Mouse (Mus musculus) liver, embryonic 16.5 days (tissue): ENCODE measurements at regions not wholly inside any gene's neighbourhood (a gene's known extent, or its start where the extent isn't known, plus 50 kb on each side); places are given as distances from the start of the nearest gene placed in this dataset.
A peak's percentile ranks its signal among the peaks of the same experiment; 100 is the strongest.

Source experiments
- ATAC-seq: fragments of 200-750 bp; cut with Nextera tagmentation; 2 replicates; pipeline ENCODE4 v1.8.0; 2017; ENCODE audit warnings: low read depth, mild to moderate bottlenecking, moderate number of reproducible peaks, moderate library complexity
- H3K27ac ChIP-seq: fragments of 300-500 bp; sonication (generic); 2 replicates; pipeline ENCODE4 v1.5.1; 2014; ENCODE audit warnings: mild to moderate bottlenecking, low read length
- H3K27me3 ChIP-seq: fragments of 300-500 bp; sonication (generic); 2 replicates; pipeline ENCODE4 v1.6.1; 2014; ENCODE audit warnings: low read depth, low read length, mixed read lengths; ENCODE audit not compliant: control insufficient read depth, insufficient read depth
- H3K36me3 ChIP-seq: fragments of 300-500 bp; sonication (generic); 2 replicates; pipeline ENCODE4 v1.6.1; 2014; ENCODE audit warnings: mild to moderate bottlenecking; ENCODE audit not compliant: control insufficient read depth, insufficient read depth
- H3K4me1 ChIP-seq: fragments of 300-500 bp; sonication (generic); 2 replicates; pipeline ENCODE4 v1.6.1; 2014; ENCODE audit warnings: low read depth, low read length, mixed read lengths; ENCODE audit not compliant: control insufficient read depth
- H3K4me2 ChIP-seq: fragments of 300-500 bp; sonication (generic); 2 replicates; pipeline ENCODE4 v1.6.1; 2014; ENCODE audit warnings: low read depth, low read length, mixed read lengths
- H3K4me3 ChIP-seq: fragments of 300-500 bp; sonication (generic); 2 replicates; pipeline ENCODE4 v1.5.1; 2014; ENCODE audit warnings: low read depth, mild to moderate bottlenecking, low read length
- H3K9ac ChIP-seq: fragments of 300-500 bp; sonication (generic); 2 replicates; pipeline ENCODE4 v1.6.1; 2014; ENCODE audit warnings: low read depth, low read length
- H3K9me3 ChIP-seq: fragments of 300-500 bp; sonication (generic); replicated peaks from 2 replicates; pipeline ENCODE4 v1.6.1; 2016; ENCODE audit warnings: low read length; ENCODE audit not compliant: control insufficient read depth
- whole genome bisulfite sequencing: fragments of 180-500 bp; shearing (Covaris S2); extraction: QIAGEN DNeasy Blood & Tissue Kit; methylation state at CpG from one replicate; pipeline ENCODE4 v1.1.7; 2014; ENCODE audit not compliant: insufficient replicate concordance; 5-methylcytosine and 5-hydroxymethylcytosine counted together

DNA sequence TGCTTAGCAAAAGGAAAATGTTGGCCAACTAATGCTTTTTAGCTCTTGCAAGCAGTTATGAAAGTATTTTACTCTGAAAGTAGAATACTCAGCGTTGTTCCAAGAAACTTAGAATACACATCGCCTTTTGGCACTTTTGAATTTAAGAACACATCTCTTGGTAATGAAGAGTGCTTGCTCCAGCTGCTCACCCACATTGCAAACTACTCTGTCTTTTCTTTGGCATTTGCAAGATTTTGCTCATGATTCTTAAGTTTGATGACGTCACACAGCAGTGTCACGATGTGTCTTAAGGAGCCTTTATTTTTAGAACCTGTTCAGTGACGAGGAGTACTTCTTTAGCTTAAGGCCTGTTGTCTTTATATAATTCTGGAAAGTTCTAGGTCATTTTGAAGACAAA is 104.1 kb upstream of the Tdrd3 start:
- Histone ChIP-seq H3K27ac (no peak overlapping the region), H3K27me3 (no peaks in the 10 kb centered on the region), H3K9me3 (no peaks in the 10 kb centered on the region), H3K4me2 (no peak overlapping the region), H3K4me3 (no peak overlapping the region), H3K36me3 (no peaks in the 10 kb centered on the region), H3K4me1 (no peaks in the 10 kb centered on the region), H3K9ac (no peak overlapping the region)
- 72% methylated on average over 5 of the region's 5 CpGs for WGBS
- no peak for ATAC-seq

DNA sequence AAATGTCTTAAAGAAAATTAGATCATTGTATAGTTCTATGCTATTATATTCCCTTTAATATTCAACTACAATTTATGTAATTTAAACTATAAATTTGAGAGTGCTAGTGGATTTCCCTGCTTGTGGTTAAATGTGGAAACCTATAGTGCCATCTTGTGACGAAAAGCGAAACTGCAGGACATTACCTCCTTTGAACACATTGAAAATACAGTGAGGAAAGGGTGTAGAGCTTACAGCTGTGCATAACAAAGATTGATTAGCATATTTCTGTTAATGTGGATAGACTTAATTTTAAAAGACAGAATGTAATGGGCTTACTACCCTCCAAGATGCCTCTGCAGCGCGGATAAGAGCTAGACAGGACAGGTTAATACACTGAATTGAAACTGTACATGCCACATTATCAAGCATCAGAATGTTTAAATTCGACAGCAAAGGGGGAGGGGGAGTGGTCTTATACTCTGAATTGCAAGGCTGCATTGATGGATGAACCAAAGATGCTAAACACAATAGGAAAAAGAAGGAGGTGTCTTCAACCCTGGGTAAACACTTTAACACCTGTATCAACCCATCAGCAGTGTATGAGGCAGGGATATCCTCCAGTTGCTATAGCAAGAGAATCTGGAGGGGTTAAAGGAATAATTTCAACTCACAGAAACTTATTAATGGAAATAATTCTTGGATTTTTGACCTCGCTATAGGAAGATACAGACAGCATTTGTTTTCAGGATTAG is 101.3 kb upstream of the Tdrd3 start:
- no peaks in the 10 kb centered on the region for H3K27me3 ChIP-seq
- H3K4me2 ChIP-seq: no peak overlapping the region
- H3K9ac ChIP-seq: no peak overlapping the region
- H3K9me3 ChIP-seq: no peaks in the 10 kb centered on the region
- WGBS: 19% methylated on average over 6 of the region's 6 CpGs
- H3K36me3 ChIP-seq: no peaks in the 10 kb centered on the region
- H3K4me3 ChIP-seq: no peak overlapping the region
- ATAC-seq: no peak
- H3K27ac ChIP-seq: no peak overlapping the region
- no peaks in the 10 kb centered on the region for H3K4me1 ChIP-seq

DNA sequence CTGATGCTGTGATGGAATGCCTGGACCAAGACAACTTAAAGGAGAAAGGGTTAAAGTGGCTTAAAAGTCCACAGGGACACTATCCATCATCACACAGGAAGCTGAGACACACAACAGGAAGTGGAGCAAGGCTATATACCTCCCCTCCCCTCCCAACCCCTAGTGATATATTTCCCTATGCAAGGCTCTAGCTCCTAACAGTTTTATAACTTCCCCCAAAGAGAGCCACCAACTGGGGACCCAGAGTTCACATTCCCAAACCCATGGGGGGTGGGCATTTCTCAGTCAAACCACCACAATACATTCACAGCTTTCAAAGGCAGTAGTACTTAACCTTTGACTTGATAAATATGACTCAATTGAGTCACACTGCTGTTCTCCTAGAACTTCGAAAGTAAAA is 88.6 kb upstream of the Tdrd3 start:
- ATAC-seq: no peak
- H3K27me3 ChIP-seq: no peaks in the 10 kb centered on the region
- no peak overlapping the region for H3K4me2 ChIP-seq
- no peak overlapping the region for H3K27ac ChIP-seq
- H3K36me3 ChIP-seq: no peaks in the 10 kb centered on the region
- no peak overlapping the region for H3K4me3 ChIP-seq
- H3K9me3 ChIP-seq: no peaks in the 10 kb centered on the region
- no peaks in the 10 kb centered on the region for H3K4me1 ChIP-seq
- 60% methylated on average over 1 of the region's 1 CpGs for WGBS
- H3K9ac ChIP-seq: no peak overlapping the region

DNA sequence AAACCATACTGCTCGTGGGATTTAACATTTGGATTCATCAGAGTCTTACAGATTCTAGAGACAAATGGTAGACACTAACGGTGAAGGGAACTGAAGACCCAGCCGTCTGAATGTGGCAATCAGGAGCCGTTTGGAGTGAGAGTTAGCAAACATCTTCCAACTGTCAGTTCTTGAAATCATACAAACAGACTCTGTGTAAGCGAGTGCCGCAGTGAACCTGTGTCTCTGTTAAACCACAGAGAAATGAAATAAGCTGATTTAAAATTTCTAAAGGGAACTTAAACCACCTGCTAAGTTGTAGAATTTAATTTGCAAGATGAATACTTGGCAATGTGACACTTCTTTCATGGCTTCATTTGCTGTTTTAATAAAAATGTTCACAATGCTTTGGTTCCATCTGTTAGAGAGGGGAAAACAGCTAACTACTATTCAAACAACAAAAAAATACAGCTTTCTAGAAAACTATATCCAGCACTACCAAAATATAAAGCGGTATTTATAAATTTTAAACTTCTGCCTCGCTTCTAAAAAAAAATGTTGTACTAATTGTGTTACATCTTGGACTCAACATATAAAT is 78.4 kb upstream of the Tdrd3 start:
- Histone ChIP-seq H3K36me3 (no peaks in the 10 kb centered on the region), H3K4me1 (no peaks in the 10 kb centered on the region), H3K27me3 (no peaks in the 10 kb centered on the region), H3K4me3 (no peak overlapping the region), H3K27ac (no peak overlapping the region), H3K9me3 (no peaks in the 10 kb centered on the region), H3K9ac (no peak overlapping the region), H3K4me2 (no peak overlapping the region)
- 58% methylated on average over 8 of the region's 8 CpGs for WGBS
- no peak for ATAC-seq

DNA sequence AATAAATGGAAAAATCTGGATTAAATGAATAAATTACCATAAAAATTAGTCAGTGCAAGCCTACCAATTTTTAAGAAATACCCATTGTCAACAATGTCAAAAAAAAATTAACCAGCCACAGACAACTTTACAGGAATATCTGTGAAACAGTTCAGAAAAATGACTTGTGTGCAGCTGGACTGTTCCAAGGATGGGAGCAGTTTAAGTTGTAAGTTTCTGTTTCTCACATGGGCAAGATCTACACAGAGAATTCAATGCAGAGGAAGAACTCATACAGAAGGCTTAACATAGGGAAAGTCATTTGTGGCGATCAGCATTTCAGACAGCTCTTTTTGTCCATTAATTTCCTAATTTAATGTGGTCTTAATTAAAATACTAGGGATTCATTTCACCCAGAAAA is 71.9 kb upstream of the Tdrd3 start:
- Histone ChIP-seq H3K4me3 (no peak overlapping the region), H3K27ac (no peak overlapping the region), H3K27me3 (no peaks in the 10 kb centered on the region), H3K4me2 (no peak overlapping the region), H3K9ac (no peak overlapping the region), H3K4me1 (no peaks in the 10 kb centered on the region), H3K9me3 (no peaks in the 10 kb centered on the region), H3K36me3 (no peaks in the 10 kb centered on the region)
- ATAC-seq: no peak
- WGBS: 74% methylated on average over 1 of the region's 1 CpGs

DNA sequence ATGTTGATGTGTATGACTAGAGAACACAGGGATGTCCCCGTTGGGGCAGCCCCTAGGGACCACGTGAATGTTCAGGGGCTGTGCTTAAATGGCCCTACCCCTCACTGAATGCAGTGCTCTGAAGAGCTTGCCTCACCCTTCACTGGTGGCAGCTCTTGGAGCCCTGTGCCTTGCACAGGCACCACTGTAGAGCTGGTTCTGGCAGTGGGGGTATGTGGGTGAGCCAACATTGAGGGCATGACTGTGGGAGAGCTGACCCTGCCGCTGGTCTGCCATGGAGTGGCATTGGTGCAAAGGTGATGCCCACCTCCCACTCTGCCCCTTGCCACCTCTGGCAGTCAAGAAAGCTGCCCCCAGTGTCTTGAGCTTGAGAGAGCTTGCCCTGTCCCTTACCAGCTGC is 69.6 kb upstream of the Tdrd3 start:
- H3K4me2 ChIP-seq: no peak overlapping the region
- 0 out of 2 replicates have a peak, but pooled peaks have one; percentile 16 for ATAC-seq
- H3K27me3 ChIP-seq: no peaks in the 10 kb centered on the region

DNA sequence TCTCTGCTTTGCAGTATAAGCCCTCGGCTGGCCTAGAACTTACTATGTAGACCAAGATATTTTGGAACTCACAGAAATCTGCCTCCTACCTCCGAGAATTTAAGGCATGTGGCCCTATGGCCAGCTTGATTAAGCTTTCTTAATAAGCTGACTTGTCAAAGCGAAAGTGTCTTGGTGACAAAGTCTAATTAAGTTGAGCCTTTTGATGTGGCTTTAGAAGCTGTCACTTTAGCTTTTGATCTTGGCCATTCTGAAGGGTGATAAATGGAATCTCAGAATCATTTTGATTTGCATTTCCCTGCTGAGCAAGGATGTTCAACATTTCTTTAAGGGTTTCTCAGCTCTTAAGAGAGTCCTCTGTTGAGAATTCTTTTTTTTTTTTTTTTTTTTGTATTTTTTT is 67.6 kb upstream of the Tdrd3 start:
- H3K9me3 ChIP-seq: no peaks in the 10 kb centered on the region
- H3K36me3 ChIP-seq: no peaks in the 10 kb centered on the region
- no peak overlapping the region for H3K27ac ChIP-seq
- H3K4me3 ChIP-seq: no peak overlapping the region
- no peak overlapping the region for H3K4me2 ChIP-seq
- no peaks in the 10 kb centered on the region for H3K27me3 ChIP-seq
- no peaks in the 10 kb centered on the region for H3K4me1 ChIP-seq
- ATAC-seq: no peak
- no peak overlapping the region for H3K9ac ChIP-seq
- WGBS: 58% methylated on average over 3 of the region's 3 CpGs

More for the DNA sequence above, 69.6 kb upstream of the Tdrd3 start:
- H3K27ac ChIP-seq: no peak overlapping the region
- 61% methylated on average over 3 of the region's 3 CpGs for WGBS
- H3K9ac ChIP-seq: no peak overlapping the region
- H3K4me1 ChIP-seq: no peaks in the 10 kb centered on the region
- H3K9me3 ChIP-seq: no peaks in the 10 kb centered on the region
- H3K36me3 ChIP-seq: no peaks in the 10 kb centered on the region
- H3K4me3 ChIP-seq: no peak overlapping the region

DNA sequence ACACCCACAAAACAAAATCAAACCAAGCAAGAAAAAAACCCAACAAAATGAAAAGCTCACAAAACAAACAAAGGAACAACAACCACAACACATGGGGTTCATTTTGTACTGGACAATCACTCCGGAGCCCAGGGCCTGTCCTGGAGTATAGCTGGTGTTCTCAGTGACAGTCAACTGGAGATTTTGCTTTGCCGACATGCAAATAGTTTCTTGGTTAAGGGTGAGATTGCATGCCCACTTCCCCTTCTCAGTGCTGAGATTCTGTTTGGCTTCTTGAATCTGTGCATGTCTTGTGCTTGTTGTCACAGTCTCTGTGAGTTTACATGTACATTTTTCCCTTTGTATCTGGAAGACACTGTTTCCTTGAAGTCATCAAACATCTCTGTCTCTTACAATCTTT is 50.6 kb upstream of the Tdrd3 start:
- WGBS: 49% methylated on average over 2 of the region's 2 CpGs
- H3K27me3 ChIP-seq: no peaks in the 10 kb centered on the region
- H3K9me3 ChIP-seq: no peaks in the 10 kb centered on the region
- no peaks in the 10 kb centered on the region for H3K4me1 ChIP-seq
- ATAC-seq: no peak
- H3K4me3 ChIP-seq: no peak overlapping the region
- H3K9ac ChIP-seq: no peak overlapping the region
- H3K36me3 ChIP-seq: no peaks in the 10 kb centered on the region
- no peak overlapping the region for H3K27ac ChIP-seq
- H3K4me2 ChIP-seq: no peak overlapping the region
